Mouse (Mus musculus): ENCODE measurements around the gene Nectin2.

GRCm38 (mm10) chr7:19718297-19718952 is 31.9 kb downstream of the Nectin2 start:
- no peak for TF ChIP-seq GATA1 (IDR thresholded peaks at IDR 0.05; ENCODE audit: borderline replicate concordance, low read length)
- no peak for TF ChIP-seq FLI1 (IDR thresholded peaks at IDR 0.05; ENCODE audit: low read length)
